Mouse (Mus musculus): ENCODE results near the gene Ano10. TPM values are rescaled to one million over a fixed set of nuclear protein-coding genes. Genes with fewer than 3 reads are reported as not detected.

Gene Ano10
- polyA plus RNA-seq, 3 experiments from 2014 or later, result 13.5 to 24.3 (median 19.2) TPM

Other genes with a start within 250 kb of the Ano10 start
- gene Snrk, start 177.2 kb downstream of the Ano10 start, polyA plus RNA-seq (2017; shearing (Covaris generic)), result 10 to 100 TPM; 20.1 to 26.7 (median 25.2) TPM
- 10 to 100 TPM; 11.3 to 21.8 (median 13.0) TPM for gene Abhd5, start 57.2 kb upstream of the Ano10 start, polyA plus RNA-seq (2017; shearing (Covaris generic))

Data from inflammation-experienced regulatory T-cells, adult 6 months (primary cell).